Mouse (Mus musculus) frontal cortex, postnatal 36 days (tissue): ENCODE data around the gene Rnf8.

Source experiments
- DNase-seq, 2 experiments: peaks; one replicate each; pipeline ENCODE4 v3.0.0; 2022; ENCODE audit warnings: low spot score in 2 of 2

Gene Rnf8

DNA sequence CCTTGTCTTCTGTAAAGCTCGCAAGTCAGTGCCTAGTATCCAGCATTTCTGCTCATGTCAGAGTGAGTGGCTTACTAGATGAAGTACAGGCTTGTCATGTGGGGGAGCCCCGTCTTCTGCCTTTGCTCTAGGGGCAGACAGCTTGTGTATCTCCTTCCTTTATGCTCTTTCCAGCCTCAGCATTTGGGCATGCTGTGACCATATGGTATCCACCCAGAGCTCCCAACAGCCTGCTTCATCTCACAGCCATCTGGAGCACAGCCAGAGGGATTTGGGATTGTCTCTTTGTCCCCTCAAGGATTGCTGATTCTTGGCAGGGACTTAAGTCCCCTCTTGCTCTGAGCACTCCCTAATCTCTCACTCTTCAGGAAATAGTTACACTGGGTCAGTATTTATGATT, 65.6 kb downstream of the Rnf8 start:
- no peak for DNase-seq

DNA sequence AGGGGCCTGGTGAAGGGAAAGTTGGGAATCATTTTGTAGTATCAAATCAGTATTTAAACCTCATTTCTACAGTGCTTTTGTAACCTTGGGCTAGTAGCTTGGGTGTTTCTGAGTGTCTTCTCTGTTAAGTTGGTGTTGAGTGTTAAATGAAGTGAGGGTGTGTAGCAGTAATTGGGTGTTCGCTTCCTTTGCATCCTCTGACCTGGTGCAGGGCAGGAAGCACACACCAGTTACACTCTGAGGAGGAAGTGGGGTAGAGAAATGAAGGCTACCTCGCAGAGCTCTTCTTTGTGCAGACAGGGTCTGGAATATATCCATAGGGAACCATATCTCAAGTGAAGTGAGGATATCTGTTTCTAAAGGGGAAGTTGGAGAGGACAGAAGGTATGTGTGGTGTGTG, 66.3 kb downstream of the Rnf8 start:
- DNase-seq: no peak

DNA sequence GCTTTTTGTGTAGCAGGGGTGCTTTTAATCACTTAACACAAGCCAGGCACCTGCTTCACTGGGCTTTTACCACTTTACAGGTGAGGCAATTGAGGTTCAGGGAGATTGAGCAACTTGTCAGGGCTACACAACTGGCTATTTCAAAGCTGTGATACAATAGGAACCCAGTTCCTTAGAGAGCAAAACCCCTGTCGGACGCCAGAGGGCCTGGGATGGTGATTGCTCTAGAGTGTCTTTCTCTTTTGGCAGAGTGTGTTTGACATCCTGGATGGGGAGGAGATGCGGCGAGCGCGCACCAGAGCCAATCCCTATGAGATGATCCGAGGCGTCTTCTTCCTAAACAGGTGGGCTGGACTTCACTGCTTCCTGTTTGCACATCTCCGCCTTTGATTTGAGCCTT, 67.1 kb downstream of the Rnf8 start:
- DNase-seq: no peak

DNA sequence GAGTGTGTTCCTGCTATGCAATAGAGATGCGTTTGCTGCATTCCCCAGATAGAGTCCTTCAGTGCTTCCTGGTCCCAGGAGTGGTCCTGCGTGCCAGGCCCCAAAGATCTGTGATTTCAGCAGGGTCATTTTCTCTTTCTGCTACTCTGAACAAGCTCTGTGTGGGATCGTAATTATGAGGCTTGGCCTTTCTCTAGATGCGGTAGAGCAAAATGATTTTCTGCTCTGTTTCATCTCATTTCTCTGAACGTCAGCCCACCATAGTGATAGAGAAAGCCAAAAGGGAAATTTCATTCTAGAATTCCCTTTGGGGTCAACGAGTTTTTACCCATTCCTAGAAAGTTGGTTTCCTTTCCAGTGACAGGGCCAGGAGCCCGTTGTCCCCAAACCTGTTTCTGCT, 67.7 kb downstream of the Rnf8 start:
- DNase-seq: no peak

DNA sequence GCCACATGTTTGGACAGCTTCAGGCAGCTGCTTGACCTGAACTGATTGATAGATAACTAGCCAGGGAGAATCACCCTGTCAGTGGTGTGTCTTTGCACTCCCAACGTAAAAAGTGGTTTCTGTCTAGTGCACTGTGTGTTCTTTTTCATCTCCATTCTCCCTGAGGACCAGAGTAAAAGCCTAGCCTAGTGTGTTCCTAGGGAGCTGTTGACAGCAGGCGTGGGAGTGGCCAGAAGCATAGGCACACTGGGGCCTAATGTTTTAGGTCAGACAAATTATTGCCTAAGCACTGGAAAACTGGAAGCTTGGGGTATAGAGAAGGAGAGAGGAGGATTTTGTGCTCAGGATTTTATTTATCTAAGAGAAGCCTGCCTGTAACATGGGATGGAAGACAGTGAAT, 68.5 kb downstream of the Rnf8 start:
- no peak for DNase-seq

GRCm38 (mm10) chr17:29684275-29684674, 69.7 kb downstream of the Rnf8 start:
- no peak for DNase-seq

- no peak for DNase-seq
These were observed 72.2 kb downstream of the Rnf8 start for GRCm38 (mm10) chr17:29686771-29687170.

DNA sequence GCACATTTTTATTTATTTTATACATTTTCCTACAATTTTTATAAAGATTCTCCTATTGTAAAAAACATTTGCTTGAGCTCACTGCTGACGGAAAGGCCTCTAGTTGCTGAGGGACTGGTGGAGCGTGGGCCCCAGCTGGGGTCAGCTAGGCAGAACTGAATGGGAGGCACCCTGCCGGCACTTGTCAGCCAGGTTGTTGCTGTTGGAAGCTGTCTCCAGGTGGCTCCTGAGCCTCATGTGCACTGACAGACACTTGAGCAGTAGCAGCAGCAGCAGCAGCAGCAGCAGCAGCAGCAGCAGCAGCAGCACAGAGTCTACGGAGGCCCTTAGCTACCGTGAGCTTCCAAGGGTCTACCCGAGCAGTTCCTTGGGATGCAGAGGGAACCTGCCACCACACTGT, 72.8 kb downstream of the Rnf8 start:
- no peak for DNase-seq

DNA sequence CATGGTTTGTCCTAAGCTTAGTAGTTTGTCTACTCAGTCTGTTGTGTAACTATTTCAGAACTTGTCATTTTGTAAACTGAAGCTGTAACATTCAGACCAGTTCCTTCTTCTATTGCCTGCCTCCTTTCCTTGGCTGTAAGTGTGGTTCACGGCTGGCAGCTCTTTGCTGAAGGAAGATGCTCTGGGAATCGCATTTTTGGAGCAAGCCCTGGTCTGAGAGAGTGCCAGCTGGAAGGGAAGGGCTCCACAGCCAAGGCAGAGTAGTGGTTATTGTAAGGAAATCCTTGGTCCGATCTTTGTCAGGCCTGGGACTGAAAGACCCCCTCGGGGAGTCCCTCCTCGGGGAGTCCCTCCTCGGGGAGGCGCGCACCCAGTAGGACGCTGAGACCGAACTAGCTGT, 74.0 kb downstream of the Rnf8 start:
- DNase-seq: no peak

GRCm38 (mm10) chr17:29690257-29690656, 75.7 kb downstream of the Rnf8 start:
- no peak for DNase-seq

DNA sequence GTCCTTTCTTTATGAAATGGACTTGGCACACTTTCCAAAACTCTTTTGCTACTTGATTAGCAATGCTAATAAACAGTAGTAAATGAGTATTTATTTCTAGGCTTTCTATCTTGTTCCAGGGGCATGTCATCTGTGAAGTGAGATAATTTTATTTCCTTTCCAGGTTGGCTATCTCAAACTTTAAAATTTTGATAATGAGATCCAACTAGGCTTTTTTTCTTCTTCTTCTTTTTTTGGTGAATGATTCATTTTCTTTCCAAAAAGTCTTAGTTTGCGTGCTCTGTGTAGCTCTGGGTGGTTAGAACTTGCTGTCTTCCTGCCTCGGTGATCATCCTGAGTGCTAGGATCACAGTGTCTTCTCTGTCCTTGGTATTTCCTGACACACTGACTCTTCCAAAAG, 78.2 kb downstream of the Rnf8 start:
- DNase-seq: no peak

DNA sequence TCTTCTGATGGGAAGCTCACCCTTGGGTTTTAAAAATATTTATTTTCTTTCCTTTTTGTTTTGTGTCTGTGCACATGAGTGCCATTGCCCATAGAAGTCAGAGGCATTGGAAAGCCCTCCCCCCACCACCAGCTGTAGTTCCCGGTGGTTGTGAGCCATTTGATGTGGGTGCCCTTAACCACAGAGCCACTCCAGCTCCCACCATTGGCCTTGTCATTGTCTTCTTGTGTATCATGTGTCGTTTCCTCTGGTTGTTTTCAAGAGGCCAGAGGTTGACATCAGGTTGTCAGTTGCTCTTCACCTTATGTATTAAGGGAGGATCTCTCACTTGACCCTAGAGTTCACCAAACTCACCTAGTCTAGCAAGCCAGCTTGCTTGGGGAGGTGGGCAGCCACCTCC, 79.0 kb downstream of the Rnf8 start:
- DNase-seq: no peak

DNA sequence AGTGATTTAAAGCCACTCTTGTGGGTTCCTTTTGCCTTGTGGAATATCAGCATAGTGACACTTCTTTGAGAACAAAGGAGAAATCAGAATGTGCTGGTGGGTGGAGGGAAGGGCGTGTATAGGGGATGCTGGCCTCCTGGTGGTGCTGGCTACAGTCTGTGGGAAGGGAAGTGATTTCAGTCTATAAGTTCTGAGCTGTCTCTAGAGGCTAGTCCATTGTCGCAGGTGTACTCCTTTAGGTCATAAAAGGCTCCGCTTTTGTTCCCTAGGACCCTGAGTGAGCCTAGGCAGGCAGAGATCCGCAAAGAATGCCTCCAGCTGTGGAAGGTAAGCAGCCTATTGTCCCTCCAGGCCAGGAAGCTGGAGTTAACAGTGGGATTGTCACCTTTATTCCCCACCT, 79.9 kb downstream of the Rnf8 start:
- DNase-seq: no peak
